Mouse (Mus musculus) layer of hippocampus, adult 2 months (tissue): Measurements from ENCODE around the gene Ssh1. TPM values are rescaled to one million over a fixed set of nuclear protein-coding genes. Genes with fewer than 3 reads are reported as not detected.

ENCODE experiments used
- DNase-seq, 2 experiments: peaks; one replicate each; pipeline ENCODE4 v3.0.0; 2022; ENCODE audit warnings: low spot score in 2 of 2
- H3K27ac ChIP-seq: fragments of 200-600 bp; 2 replicates; pipeline ENCODE4 v1.8.1; 2022
- H3K4me3 ChIP-seq: fragments of 200-600 bp; 2 replicates; pipeline ENCODE4 v1.8.1; 2022; ENCODE audit warnings: mild to moderate bottlenecking
- CTCF ChIP-seq: fragments of 200-600 bp; conservative IDR thresholded peaks from 2 replicates; pipeline ENCODE4 v1.8.1; 2022; ENCODE audit warnings: antibody characterized with exemption, mild to moderate bottlenecking, moderate library complexity
- total RNA-seq, 2 experiments: library from RNA; stranded (reverse); gene quantifications; 2 replicates each; pipeline ENCODE4 v1.2.3; 2021

The Ssh1 gene
- total RNA-seq, 2 experiments from 2014 or later, result 25.8 to 28.1 TPM

GRCm38 (mm10) chr5:113952519-113952918 is 41.2 kb downstream of the Ssh1 start:
- H3K4me3 ChIP-seq, result no peak overlapping the region
- DNase-seq, result no peak
- no peak overlapping the region for H3K27ac ChIP-seq
- no peak for TF ChIP-seq CTCF

GRCm38 (mm10) chr5:113951693-113952071 is 42.0 kb downstream of the Ssh1 start:
- Histone ChIP-seq H3K4me3 (no peak overlapping the region), H3K27ac (no peak overlapping the region)
- no peak for DNase-seq
- no peak for TF ChIP-seq CTCF

GRCm38 (mm10) chr5:113950786-113951692 is 42.7 kb downstream of the Ssh1 start:
- DNase-seq, result no peak
- no peak for TF ChIP-seq CTCF
- H3K27ac ChIP-seq, result peak overlapping the region; percentile 8; the same call in 1 of the 2 replicates
- H3K4me3 ChIP-seq, result no peak overlapping the region

GRCm38 (mm10) chr5:113950133-113950532 is 43.6 kb downstream of the Ssh1 start:
- Histone ChIP-seq H3K4me3 (no peak overlapping the region), H3K27ac (peak overlapping the region; percentile 8; the same call in 1 of the 2 replicates)
- DNase-seq, result no peak
- no peak for TF ChIP-seq CTCF

- TF ChIP-seq CTCF, result peak; percentile 65
- DNase-seq, result no peak
- no peak overlapping the region for H3K27ac ChIP-seq
- H3K4me3 ChIP-seq, result no peak overlapping the region
Measured at GRCm38 (mm10) chr5:113947280-113947679, 46.4 kb downstream of the Ssh1 start.

GRCm38 (mm10) chr5:113945126-113945525 is 48.6 kb downstream of the Ssh1 start:
- no peak for DNase-seq
- H3K4me3 ChIP-seq, result no peak overlapping the region
- no peak for TF ChIP-seq CTCF
- H3K27ac ChIP-seq, result no peak overlapping the region

GRCm38 (mm10) chr5:113943328-113943727 is 50.4 kb downstream of the Ssh1 start:
- Histone ChIP-seq H3K4me3 (no peak overlapping the region), H3K27ac (no peak overlapping the region)
- no peak for DNase-seq
- no peak for TF ChIP-seq CTCF

GRCm38 (mm10) chr5:113942580-113942979 is 51.1 kb downstream of the Ssh1 start:
- DNase-seq, result no peak
- Histone ChIP-seq H3K4me3 (no peak overlapping the region), H3K27ac (no peak overlapping the region)
- TF ChIP-seq CTCF, result peak; percentile 68

GRCm38 (mm10) chr5:113939263-113939900 is 54.3 kb downstream of the Ssh1 start:
- no peak for DNase-seq
- H3K27ac ChIP-seq, result no peak overlapping the region
- no peak overlapping the region for H3K4me3 ChIP-seq
- TF ChIP-seq CTCF, result no peak

- no peak for DNase-seq
- no peak for TF ChIP-seq CTCF
- Histone ChIP-seq H3K27ac (no peak overlapping the region), H3K4me3 (no peak overlapping the region)
Measured at GRCm38 (mm10) chr5:113937650-113938049, 56.0 kb downstream of the Ssh1 start.

- DNase-seq, result no peak
- Histone ChIP-seq H3K27ac (no peak overlapping the region), H3K4me3 (no peak overlapping the region)
- TF ChIP-seq CTCF, result no peak
Measured at GRCm38 (mm10) chr5:113933889-113934288, 59.8 kb downstream of the Ssh1 start.

- H3K4me3 ChIP-seq, result no peak overlapping the region
- no peak for DNase-seq
- TF ChIP-seq CTCF, result peak; percentile 58
- H3K27ac ChIP-seq, result no peak overlapping the region
Measured at GRCm38 (mm10) chr5:113933480-113933879, 60.2 kb downstream of the Ssh1 start.

GRCm38 (mm10) chr5:113932310-113932709 is 61.4 kb downstream of the Ssh1 start:
- no peak for TF ChIP-seq CTCF
- Histone ChIP-seq H3K4me3 (no peak overlapping the region), H3K27ac (no peak overlapping the region)
- DNase-seq, result no peak
